Mouse (Mus musculus): ENCODE data around the gene Irf7. TPM values are rescaled to one million over a fixed set of nuclear protein-coding genes. Genes with fewer than 3 reads are reported as not detected.

Irf7 gene
- total RNA-seq, 2 experiments from 2014 or later = 9.9 to 27.5 TPM

GRCm38 (mm10) chr7:141226535-141226934 lies 39.7 kb downstream of the Irf7 start:
- ATAC-seq (replicated peaks; ENCODE audit: low FRiP score, low TSS enrichment, poor library complexity, severe bottlenecking) = no peak

GRCm38 (mm10) chr7:141222696-141223215 lies 43.5 kb downstream of the Irf7 start:
- no peak for ATAC-seq (replicated peaks; ENCODE audit: low FRiP score, low TSS enrichment, poor library complexity, severe bottlenecking)

- no peak for ATAC-seq (replicated peaks; ENCODE audit: low FRiP score, low TSS enrichment, poor library complexity, severe bottlenecking)
These were observed 44.2 kb downstream of the Irf7 start for GRCm38 (mm10) chr7:141222126-141222467.

DNA sequence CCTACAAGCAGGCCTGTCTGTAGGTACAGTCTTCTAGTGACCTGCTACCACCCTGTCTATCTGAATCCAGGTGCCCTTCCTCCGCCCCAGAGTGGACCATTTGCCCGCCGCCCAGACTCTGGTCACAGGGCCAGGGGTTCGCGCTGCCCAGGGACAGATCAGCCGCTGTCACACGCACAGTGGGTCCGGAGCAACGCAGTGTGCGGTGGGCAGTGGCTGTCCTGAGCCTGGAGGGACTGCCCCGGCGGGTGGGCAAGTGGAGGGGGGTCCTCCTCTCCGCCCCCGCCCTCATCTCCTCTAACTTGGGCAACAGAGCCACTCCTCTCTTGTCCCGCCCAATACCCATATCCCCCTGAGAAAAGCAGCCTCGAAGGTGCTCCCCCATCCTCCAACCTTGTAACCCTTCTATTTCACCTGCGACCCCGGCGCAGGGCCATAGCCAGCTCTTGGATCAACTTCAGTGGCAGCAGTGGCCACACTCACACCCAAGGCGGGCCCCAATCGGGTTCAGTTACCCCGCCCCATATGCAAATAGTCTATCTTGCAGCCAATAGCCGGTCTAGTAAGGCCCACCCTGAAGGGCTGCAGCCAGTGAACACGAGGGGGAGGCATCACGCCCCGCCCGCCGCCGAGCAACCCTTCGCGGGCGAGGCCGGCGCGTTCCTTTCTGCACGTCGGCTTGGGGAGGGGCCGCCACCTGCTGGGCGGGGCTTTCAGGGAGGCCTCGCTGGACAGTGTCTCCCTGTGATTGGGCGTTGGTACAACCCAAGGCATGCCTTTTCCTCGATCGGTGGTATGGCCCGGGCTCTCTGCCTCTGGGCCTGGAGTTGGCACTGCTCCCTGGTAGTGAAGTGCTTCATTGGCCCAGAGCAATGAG lies 44.8 kb downstream of the Irf7 start:
- ATAC-seq (replicated peaks; ENCODE audit: low FRiP score, low TSS enrichment, poor library complexity, severe bottlenecking) = peak; percentile 95

DNA sequence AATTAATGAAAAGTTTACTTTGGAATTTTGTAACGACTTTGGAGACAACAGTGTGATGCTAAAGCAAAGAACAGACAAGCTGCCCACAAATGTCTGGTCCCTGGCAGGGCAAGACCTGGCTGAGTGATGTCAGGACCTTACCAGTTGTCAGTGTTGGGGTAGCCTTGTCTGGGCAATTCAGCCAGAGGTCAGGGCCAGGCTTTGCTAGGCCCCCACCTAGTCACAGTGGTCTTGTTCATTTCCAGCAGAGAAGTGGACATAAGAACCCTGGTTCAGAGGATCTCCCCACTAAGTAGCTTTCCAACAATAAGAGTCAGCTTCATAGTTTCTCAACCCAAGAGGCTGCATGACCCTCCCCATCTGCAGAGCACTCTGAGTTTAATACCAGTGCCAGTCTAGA lies 45.9 kb downstream of the Irf7 start:
- no peak for ATAC-seq (replicated peaks; ENCODE audit: low FRiP score, low TSS enrichment, poor library complexity, severe bottlenecking)

DNA sequence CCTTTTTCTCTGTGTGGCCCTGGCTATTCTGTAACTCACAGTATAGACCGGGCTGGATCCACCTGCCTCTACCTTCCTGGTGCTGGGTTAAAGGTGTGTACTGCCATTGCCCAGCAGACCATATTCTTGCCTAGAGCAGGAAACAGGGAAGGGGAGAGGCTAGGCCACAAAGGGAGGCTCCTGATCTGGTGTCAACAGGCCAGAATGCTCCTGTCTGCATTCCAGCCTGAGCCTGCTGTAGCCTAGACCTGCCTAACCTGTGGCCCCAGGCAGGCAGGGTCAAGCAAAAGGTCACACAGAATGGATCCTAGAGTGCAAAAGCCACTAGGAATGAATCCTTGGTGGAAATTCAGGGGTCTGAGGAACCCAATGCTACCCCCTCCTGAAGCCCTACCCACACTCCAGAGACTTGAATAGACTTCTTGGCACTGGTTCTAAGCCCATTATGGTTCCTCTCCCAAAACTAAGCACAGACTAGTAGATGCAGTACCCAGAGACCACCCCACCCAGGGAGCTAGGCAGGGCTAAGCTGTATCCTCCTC lies 46.7 kb downstream of the Irf7 start:
- ATAC-seq (replicated peaks; ENCODE audit: low FRiP score, low TSS enrichment, poor library complexity, severe bottlenecking) = no peak

GRCm38 (mm10) chr7:141218557-141219133 lies 47.6 kb downstream of the Irf7 start:
- ATAC-seq (replicated peaks; ENCODE audit: low FRiP score, low TSS enrichment, poor library complexity, severe bottlenecking) = no peak

DNA sequence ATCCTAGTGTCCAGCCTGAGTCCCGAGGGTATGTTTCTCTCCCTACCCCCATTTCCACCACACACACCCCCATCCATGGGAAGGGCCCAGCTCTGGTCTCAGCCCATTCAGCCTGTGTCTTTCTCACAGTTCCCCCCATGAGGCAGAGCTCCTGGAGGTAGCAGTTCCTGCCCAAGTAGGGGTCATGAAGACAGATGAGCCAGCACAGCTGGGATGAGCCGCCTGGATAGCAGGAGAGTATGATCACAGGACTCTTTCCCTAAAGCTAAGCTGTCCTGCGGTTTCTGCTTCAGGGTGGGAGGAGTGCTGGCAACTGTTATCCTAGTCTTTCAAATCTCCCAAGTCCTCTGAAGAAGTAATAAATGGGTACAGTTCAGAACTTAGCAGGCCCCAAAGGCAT lies 48.1 kb downstream of the Irf7 start:
- ATAC-seq (replicated peaks; ENCODE audit: low FRiP score, low TSS enrichment, poor library complexity, severe bottlenecking) = no peak

DNA sequence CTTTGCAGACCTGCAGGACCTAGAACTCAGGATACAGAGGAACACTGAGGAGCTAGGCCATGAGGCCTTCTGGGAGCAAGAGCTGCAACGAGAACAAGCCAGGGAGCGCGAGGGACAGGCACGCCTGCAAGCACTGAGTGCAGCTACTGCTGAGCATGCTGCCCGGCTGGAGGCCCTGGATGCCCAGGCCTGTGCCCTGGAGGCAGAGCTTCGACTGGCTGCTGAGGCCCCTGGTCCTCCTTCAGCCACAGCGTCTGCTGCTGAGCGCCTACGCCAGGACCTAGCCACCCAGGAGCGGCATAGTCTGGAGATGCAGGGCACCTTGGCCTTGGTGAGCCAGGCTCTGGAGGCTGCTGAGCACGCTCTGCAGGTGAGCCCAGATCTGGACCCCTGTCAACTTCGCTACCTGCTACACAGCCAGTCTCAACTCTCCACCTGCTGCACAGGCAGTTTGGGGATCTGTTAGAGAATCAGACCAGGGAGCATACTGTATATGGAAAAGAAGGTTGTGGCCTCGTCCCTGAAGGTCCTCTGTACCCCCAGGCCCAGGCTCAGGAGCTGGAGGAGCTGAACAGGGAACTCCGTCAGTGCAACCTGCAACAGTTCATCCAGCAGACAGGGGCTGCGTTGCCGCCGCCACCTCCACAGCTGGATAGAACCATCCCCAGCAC lies 48.8 kb downstream of the Irf7 start:
- no peak for ATAC-seq (replicated peaks; ENCODE audit: low FRiP score, low TSS enrichment, poor library complexity, severe bottlenecking)

DNA sequence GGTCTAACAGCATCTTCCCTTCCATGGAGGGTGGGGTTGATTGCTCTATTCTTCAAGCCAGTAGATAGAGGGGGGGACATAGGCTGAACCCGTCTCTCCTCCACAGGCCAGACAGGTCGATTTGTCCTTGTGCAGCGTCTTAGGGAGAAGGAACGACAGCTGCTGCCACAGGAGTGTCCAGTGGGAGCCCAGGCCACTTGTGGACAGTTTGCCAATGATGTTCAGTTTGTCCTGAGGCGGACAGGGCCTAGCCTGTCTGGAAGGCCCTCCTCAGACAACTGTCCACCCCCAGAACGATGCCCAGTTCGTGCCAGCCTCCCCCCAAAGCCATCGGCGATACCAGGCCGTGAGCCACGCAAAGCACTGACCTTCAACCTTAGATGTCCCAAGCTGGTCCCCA lies 49.4 kb downstream of the Irf7 start:
- ATAC-seq (replicated peaks; ENCODE audit: low FRiP score, low TSS enrichment, poor library complexity, severe bottlenecking) = no peak

DNA sequence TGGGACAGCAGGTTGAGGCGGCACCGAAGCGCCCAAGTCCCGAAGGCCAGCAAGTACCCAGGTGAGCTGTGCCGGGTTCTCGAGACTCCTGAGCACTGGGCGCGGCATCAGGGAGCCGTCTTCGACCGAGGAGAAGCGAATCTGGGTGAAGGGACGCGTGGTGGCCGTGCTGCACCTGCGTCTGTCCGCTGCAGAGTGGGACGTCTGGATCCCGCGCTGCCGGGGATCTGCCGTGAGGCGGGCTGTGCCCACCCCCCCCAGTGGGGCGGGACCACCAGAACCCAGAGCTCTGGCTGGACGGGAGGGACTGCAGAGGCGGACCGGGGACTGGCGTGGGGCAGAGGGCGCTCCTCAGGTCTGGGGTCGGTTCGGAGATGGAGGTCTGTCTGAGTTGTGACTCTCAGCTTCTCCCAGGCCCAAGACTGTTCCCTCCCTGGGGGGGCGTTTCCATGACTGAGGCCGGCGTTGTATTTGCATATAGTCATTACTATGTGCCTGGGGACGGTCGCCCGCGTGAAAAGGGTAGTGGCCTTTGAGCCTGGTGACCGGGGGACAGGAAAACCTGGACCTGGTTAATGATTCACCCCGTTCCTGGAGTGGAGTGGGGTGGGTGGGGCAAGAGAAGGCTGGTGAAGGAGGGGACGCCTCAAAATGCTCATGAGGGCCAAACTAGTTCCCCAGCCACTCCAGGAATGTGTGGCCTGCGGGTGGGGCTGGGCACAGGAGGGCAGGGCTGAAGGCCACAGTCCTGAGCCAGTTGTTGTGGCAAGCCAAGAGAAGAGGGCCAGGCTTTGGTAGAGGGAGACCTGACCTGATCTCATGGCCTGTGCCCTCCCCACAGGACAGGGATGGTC lies 50.2 kb downstream of the Irf7 start:
- ATAC-seq (replicated peaks; ENCODE audit: low FRiP score, low TSS enrichment, poor library complexity, severe bottlenecking) = peak; percentile 38

DNA sequence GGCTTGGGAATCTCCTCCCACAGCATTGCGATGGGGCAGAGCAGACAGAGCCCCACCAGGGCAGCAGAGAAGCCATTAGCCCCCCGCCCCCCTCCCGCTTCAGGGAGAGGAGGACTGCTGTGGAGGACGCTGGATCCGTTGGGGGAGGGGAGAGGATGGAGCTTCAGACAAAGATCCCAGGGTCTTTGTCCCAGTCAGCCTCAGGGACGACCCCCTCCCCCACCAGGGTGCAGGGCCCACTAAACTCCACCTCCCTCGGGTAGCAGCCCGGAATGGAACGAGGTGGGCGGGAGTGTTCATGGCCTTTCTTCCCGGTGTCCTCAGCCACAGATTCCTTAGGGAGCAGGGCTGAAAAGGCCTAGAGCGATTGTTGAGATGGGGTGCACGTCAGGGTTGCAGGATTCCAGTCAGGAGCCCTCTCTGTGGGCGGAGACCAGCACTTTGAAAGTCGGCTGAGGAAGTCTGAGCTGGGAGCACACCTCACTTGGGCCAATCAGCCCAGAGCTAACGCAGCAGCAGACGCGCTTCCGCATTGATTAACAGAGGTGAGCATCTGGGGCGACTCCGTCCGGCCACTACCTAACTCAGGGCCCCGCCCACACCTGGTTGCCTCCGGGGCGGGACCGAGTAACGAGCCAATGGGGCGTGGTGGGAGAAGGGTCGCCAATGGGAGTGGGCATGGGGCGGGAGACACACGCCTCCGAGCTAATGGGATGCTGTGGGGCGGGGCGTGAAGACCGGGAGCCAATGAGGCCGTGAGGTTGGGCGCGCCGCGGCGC lies 51.0 kb downstream of the Irf7 start, which contains the start of gene Rassf7:
Gene Rassf7 (plus strand): TSS at position 760 of the 779 bp plus-strand sequence.
- peak; percentile 89 for ATAC-seq (replicated peaks; ENCODE audit: low FRiP score, low TSS enrichment, poor library complexity, severe bottlenecking)

DNA sequence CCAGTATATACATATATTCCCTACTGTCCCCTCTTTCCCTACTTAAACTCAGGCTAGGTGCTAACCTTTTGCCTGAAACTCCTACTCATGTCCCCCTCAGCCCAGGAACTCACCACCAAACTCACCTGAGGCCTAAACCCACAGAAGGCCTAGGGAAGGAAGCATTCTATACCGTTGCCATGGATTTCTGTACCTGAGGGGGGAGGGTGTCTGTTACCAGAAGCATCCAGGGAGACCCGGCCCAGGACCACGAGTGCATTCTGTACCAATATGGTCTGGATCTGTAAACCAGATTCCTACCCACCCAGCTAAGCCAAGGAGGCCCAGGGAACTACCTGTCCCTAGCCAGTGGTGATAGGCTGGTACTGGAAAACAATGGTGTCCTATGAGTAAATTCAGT lies 52.0 kb downstream of the Irf7 start:
- no peak for ATAC-seq (replicated peaks; ENCODE audit: low FRiP score, low TSS enrichment, poor library complexity, severe bottlenecking)

DNA sequence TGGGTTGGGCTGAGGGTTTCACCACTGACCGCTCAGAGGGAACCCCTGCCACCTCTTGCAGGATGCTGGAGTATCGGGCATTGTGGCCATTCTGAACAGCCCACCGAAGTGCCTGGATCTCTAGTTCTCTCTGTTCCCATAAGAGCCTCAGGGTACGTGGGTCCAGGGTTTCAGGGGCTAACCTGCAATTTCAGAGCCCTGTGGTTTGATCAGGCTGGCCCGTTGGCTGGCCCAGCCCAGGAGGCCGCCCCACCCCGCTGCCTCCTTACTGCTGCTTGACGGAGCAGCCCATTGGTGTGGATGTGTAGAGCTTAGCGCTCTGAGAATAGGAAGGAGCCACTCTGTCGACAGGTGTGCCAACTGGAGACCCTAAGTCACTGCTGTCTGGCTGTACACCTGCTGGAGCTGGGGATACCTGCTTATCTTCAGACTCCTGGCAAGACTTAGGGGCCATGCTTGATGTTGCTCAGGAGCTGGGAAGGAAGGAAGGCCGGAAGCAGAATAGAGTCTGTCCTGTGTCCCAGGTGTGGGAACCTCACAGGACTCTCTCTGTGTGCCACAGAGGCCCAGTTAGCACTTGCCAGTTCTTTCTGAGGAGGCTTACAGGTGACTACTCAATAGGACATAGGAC lies 52.6 kb downstream of the Irf7 start, which contains the start of gene Lmntd2:
Gene Lmntd2 (minus strand): TSS at position 476 of the 631 bp plus-strand sequence.
- ATAC-seq (replicated peaks; ENCODE audit: low FRiP score, low TSS enrichment, poor library complexity, severe bottlenecking) = no peak

DNA sequence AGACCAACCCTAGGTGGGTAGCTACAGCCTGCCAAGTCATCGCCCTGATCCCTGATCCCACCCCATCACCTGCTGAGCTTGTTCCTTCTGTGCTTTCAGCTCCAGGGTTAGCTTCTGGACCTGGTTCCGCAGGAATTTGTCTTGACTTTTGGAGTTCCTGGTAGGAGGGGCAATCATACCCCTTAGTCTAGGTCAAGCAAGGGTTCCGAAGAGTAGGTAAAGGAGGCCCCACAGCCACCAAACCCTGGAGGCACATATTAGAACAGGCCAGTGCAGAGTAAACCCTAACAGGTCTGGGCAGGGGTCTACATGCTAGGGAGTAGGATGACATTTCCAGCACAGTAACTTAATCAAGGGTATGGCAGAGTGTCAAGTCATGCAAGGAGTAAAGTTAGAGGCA lies 53.1 kb downstream of the Irf7 start:
- no peak for ATAC-seq (replicated peaks; ENCODE audit: low FRiP score, low TSS enrichment, poor library complexity, severe bottlenecking)

Measured in megakaryocyte-erythroid progenitor cell, adult 5-6 weeks (primary cell).